Mouse (Mus musculus) embryonic fibroblast, embryonic 13.5 days (primary cell): ENCODE measurements at regions not wholly inside any gene's neighbourhood (a gene's known extent, or its start where the extent isn't known, plus 50 kb on each side); places are given as distances from the start of the nearest gene placed in this dataset.

Source experiments
- CTCF ChIP-seq: IDR thresholded peaks from 2 replicates; pipeline ENCODE4 v1.5.1; 2011; ENCODE audit warnings: mild to moderate bottlenecking, control low read depth, low read length, moderate library complexity, borderline replicate concordance; ENCODE audit not compliant: insufficient read depth
- POLR2A ChIP-seq: IDR thresholded peaks from 2 replicates; pipeline ENCODE4 v1.6.1; 2011; ENCODE audit warnings: low read depth, mild to moderate bottlenecking, control low read depth, low read length, moderate library complexity

DNA sequence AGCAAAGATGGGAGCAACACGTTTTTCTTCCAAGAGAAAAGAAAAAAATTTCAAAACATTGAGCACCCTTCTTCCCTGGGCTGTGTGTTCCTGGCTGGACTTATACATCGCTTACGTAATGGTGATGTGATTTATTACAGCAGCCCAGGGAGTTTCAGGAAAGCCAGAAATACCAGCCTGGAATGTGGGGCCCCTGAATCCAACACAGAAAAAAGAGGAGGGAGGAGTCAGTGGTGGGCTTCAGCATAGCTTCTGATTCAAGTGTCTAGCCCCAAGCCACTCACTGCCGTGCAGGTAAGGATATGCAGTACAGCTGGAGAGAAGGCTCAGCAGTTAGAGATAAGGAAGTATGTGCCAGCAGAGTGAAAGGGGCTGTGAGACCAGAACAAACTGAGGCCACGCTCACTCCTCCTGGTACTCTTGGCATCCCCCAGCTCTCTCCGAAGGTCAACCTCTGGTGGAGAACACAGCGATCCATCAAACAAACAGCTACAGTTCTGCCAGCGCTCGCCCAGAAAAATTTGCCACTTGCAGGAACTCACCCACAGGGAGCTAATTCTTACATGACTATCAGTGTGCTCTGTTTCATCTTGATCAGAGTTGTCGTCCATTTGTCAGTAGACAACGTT lies 113.3 kb downstream of the Adamts15 start:
- no peak for TF ChIP-seq CTCF
- TF ChIP-seq POLR2A: no peak
